Mouse (Mus musculus): ENCODE results near the gene Vwa1. TPM values are rescaled to one million over a fixed set of nuclear protein-coding genes. Genes with fewer than 3 reads are reported as not detected.

The Vwa1 gene
- polyA plus RNA-seq (2016; fragmentation: Nextera tagmentation; extraction: Ambion mirVana), result 9.7 and 11.3 TPM in 2 replicates

DNA sequence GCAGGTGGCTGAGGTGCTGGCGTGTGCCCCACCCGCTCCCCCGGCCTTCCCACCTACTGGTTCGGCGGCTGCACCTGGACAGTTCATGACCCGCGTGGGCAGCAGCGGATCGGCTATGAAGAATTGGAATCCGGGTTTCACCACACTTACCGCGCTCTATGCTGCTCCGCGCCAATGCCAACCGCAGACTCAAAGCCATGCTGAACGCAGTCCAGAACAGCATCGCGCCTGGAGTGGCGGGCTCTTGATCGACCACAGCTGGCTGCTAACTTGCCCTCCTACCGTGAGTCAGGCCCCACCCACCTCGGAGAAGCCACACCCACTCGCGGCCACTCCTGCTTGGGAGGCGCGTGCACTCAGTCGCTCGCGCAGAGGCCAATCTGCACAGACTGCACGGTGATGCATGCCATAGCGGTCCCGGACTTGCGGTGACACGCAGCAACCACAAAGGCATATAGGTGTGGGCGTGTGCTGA, at the start of gene Vwa1:
TSS of gene Vwa1 (minus strand) at position 419 of the 475 bp plus-strand sequence.
- peak; percentile 82 for DNase-seq (ENCODE audit: extremely low spot score, low spot score)
- peaks cover 57% of the 10 kb centered on the region for H3K27me3 ChIP-seq (ENCODE audit: poor library complexity, severe bottlenecking)
- WGBS, result 2% methylated on average over 35 of the region's 35 CpGs
- H3K36me3 ChIP-seq (replicated peaks), result no peaks in the 10 kb centered on the region
- no peaks in the 10 kb centered on the region for H3K9me3 ChIP-seq
- H3K4me3 ChIP-seq, result peak within 1 kb of the TSS; percentile 52
- peaks cover 53% of the 10 kb centered on the region for H3K4me1 ChIP-seq
- peak within 1 kb of the TSS; percentile 72 for H3K27ac ChIP-seq

DNA sequence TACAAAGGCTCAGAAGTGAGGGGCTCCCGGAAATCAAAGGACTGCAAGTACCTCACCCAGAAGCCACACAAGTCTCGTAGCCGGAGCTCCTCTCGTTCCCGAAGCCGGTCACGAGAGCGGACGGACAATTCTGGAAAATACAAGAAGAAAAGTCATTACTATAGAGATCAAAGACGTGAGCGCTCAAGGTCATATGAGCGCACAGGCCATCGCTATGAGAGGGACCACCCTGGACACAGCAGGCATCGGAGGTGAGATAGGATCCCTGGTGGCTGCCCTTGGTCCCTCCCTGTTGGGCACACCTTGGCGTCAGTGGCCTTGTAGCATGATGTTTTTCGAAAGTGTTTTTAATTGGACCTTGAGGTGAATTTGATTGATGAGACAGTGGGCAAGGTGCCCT, 48.9 kb upstream of the Vwa1 start:
- H3K9me3 ChIP-seq, result no peaks in the 10 kb centered on the region
- no peak overlapping the region for H3K4me3 ChIP-seq
- peaks cover 100% of the 10 kb centered on the region for H3K36me3 ChIP-seq (replicated peaks)
- no peak overlapping the region for H3K27ac ChIP-seq
- no peaks in the 10 kb centered on the region for H3K27me3 ChIP-seq (ENCODE audit: poor library complexity, severe bottlenecking)
- no peaks in the 10 kb centered on the region for H3K4me1 ChIP-seq
- no peak for DNase-seq (ENCODE audit: extremely low spot score, low spot score)
- 96% methylated on average over 16 of the region's 16 CpGs for WGBS

DNA sequence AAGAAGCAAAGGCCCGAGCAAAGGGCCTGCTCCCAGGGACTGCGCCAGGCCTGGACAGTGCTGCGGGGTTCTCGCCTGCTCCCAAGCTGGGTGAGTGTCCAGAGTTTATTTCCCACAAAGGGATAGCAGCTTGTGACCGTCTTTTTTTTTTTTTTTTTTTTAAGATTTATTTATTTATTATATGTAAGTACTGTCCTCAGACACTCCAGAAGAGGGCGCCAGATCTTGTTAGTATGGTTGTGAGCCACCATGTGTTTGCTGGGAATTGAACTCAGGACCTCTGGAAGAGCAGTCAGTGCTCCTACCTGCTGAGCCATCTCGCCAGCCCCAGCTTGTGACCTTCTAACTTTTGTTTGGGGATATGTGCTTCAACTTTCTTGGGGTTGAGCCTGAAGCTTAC, 46.5 kb upstream of the Vwa1 start:
- H3K4me3 ChIP-seq, result no peak overlapping the region
- H3K9me3 ChIP-seq, result no peaks in the 10 kb centered on the region
- 83% methylated on average over 7 of the region's 7 CpGs for WGBS
- DNase-seq (ENCODE audit: extremely low spot score, low spot score), result no peak
- no peaks in the 10 kb centered on the region for H3K4me1 ChIP-seq
- no peaks in the 10 kb centered on the region for H3K27me3 ChIP-seq (ENCODE audit: poor library complexity, severe bottlenecking)
- peaks cover 100% of the 10 kb centered on the region for H3K36me3 ChIP-seq (replicated peaks)
- H3K27ac ChIP-seq, result no peak overlapping the region

DNA sequence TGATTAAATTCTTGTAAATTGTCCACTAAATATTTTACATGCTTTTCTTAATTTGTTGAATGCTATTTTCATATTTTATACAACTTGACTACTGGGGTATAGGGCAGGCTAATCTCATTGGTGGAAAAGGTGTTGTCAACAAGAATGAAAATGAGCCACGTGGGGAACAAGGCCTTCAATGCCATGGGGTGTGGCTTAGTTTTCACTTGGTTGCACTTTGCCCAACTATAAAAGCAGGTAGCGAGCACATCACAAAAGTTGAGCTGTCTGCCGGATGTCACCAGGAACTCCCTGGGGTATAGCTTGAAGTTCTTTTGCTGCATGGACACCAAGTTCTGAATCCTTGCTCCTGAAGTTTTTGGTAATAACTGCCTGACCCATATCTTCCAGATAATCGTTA, 43.0 kb upstream of the Vwa1 start:
- no peak overlapping the region for H3K27ac ChIP-seq
- no peaks in the 10 kb centered on the region for H3K9me3 ChIP-seq
- WGBS, result 89% methylated on average over 4 of the region's 4 CpGs
- peaks cover 17% of the 10 kb centered on the region for H3K4me1 ChIP-seq
- H3K36me3 ChIP-seq (replicated peaks), result peaks cover 93% of the 10 kb centered on the region
- no peak for DNase-seq (ENCODE audit: extremely low spot score, low spot score)
- H3K27me3 ChIP-seq (ENCODE audit: poor library complexity, severe bottlenecking), result no peaks in the 10 kb centered on the region
- no peak overlapping the region for H3K4me3 ChIP-seq

DNA sequence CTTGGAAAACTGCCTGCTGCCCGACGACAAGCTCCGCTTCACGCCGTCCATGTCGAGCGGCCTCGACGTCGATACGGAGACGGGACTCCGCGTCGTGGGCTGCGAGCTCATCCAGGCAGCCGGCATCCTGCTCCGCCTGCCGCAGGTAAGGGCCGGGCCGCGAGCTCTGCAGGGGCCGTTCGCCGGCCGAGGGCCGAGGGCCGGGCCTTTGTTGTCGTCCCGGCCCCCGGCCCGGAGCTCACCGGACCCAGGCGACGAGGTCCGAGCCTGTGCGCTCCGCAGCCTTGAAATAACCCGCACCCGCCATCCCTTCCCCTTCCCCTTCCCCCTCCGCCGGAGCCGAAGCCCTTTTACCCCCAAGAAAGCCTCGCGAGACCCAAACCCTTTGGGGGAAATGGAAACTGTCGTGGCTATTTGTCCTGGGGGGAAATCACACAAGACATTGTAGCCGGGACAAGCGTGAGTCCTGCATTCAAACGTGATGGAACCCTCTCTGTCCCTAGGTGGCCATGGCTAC, 38.2 kb upstream of the Vwa1 start:
- H3K9me3 ChIP-seq, result no peaks in the 10 kb centered on the region
- H3K36me3 ChIP-seq (replicated peaks), result peaks cover 80% of the 10 kb centered on the region
- peak overlapping the region; percentile 98 for H3K27ac ChIP-seq
- H3K27me3 ChIP-seq (ENCODE audit: poor library complexity, severe bottlenecking), result no peaks in the 10 kb centered on the region
- WGBS, result under 1% methylated on average over 49 of the region's 49 CpGs
- DNase-seq (ENCODE audit: extremely low spot score, low spot score), result peak; percentile 34
- H3K4me3 ChIP-seq, result peak overlapping the region; percentile 100
- peaks cover 28% of the 10 kb centered on the region for H3K4me1 ChIP-seq

DNA sequence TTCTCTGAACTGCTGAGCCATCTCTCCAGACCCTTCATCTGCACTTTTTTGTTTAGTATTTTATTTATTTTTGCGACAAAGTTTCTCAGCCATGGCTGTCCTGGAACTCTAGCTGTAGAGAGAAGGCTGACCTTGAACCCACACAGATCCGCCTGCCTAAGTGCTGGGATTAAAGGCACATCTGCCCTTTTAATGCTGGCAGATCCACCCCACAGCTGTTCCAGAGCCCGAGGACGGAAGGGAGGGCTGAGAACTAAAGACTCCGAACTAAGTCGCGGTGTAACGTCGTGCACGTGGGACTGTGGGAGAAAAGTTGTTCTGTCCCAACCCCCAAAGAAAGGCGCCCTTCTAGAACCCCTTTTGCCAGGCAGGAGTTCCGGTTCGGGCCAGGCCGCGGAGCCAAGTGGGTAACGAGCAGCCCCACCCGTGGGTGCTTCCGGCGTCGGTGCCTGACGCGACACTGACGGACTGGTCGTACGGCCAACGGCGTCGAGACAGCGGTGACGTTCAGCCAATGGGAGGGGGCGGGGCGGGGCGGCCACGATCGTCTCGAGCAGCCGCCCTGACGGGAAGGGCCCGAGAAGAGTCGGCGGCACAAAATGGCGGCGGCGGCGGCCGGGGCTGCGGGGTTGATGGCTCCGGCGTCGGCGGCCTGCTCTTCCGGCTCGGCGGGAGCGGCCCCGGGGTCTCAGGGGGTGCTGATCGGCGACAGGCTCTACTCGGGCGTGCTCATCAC, 37.6 kb upstream of the Vwa1 start, which contains the start of gene Ccnl2:
TSS of gene Ccnl2 (plus strand) at position 561 of the 736 bp plus-strand sequence.
- WGBS, result under 1% methylated on average over 60 of the region's 60 CpGs
- Histone ChIP-seq H3K27me3 (ENCODE audit: poor library complexity, severe bottlenecking) (no peaks in the 10 kb centered on the region), H3K36me3 (replicated peaks) (peaks cover 80% of the 10 kb centered on the region), H3K4me3 (peak within 1 kb of the TSS; percentile 100), H3K27ac (peak within 1 kb of the TSS; percentile 98), H3K9me3 (no peaks in the 10 kb centered on the region), H3K4me1 (peaks cover 28% of the 10 kb centered on the region)
- peak; percentile 95 for DNase-seq (ENCODE audit: extremely low spot score, low spot score)

DNA sequence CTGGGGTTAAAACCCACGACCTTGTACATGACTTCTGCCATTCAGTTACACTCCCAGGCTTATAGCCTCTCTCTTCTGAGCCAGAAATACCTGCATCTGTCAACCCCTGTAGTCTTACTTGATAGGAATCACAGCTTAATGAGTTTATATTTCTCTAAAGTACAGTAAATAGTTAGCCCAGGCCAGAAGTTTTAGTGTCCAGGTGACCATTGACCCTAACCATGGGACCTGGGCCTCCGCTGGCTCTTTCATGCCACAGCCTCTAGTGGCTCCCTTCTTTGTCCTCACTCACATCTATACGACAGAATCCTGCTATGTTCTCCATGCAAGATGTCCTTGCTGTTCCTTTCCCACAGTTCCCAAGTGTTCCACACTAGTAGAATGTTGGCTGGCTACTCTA, 33.3 kb upstream of the Vwa1 start:
- Histone ChIP-seq H3K9me3 (no peaks in the 10 kb centered on the region), H3K4me1 (peaks cover 29% of the 10 kb centered on the region), H3K36me3 (replicated peaks) (peaks cover 65% of the 10 kb centered on the region), H3K27me3 (ENCODE audit: poor library complexity, severe bottlenecking) (no peaks in the 10 kb centered on the region), H3K27ac (no peak overlapping the region), H3K4me3 (no peak overlapping the region)
- DNase-seq (ENCODE audit: extremely low spot score, low spot score), result no peak
- WGBS, result 95% methylated on average over 3 of the region's 3 CpGs

DNA sequence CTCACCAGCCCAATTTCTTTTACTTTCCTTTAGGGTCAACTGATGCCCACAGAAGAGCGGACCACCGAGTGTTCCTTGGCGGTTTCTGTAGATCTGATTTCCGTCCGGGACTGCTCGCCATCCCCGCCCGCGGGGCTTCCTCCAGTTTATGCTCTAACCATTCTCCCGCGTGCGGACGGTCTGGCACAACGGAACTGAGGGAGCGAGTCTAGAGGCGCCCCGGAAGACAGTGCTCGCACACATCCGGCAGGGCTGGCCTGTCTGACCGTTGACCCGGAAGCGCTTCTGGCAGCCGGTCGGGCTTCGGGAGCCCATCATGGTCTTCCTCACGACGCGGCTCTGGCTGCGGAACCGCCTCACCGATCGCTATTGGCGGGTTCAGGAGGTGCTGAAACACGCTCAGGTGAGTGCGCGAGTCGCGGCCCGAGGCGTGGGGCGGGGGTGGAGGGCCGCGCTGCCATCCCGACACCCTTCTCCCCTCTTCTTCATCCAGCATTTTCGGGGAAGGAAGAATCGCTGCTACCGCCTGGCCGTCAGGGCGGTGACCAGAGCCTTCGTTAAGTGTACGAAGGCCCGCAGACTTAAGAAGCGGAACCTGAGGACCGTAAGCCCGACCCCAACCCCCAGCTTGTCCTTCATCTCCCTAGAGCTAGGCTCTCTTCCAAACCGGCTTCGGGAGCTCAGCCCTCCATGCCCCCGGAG, 29.0 kb upstream of the Vwa1 start:
- 0% methylated on average over 58 of the region's 58 CpGs for WGBS

DNA sequence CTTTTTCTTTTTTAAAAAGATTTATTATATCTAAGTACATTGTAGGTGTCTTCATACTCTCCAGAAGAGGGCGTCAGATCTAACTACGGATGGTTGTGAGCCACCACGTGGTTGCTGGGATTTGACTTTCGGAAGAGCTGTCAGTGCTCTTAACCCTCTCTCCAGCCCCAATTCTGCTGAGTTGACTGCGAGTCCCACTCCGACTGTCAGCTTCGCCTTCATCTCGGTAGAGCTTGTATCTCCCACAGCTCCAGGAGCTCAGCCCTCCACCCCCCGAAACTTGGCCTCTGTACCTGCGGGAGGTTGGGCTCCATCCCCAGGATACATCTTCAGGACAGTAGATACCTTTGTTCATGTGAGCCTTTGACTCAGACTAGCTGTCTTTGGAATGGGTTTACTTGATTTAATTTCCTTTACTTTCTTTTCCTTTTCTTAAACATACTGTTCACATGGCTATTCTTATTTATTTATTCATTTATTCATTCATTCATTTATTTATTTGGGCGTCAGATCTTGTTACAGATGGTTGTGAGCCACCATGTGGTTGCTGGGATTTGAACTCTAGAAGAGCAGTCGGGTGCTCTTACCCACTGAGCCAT, 28.3 kb upstream of the Vwa1 start, which contains the start of gene Mrpl20:
TSS of gene Mrpl20 (plus strand) at position 138 of the 599 bp plus-strand sequence.
- Histone ChIP-seq H3K4me1 (peaks cover 23% of the 10 kb centered on the region), H3K36me3 (replicated peaks) (peaks cover 31% of the 10 kb centered on the region), H3K27ac (peak within 1 kb of the TSS; percentile 85), H3K27me3 (ENCODE audit: poor library complexity, severe bottlenecking) (no peaks in the 10 kb centered on the region), H3K9me3 (no peaks in the 10 kb centered on the region), H3K4me3 (peak within 1 kb of the TSS; percentile 75)
- no peak for DNase-seq (ENCODE audit: extremely low spot score, low spot score)
- WGBS, result 9% methylated on average over 12 of the region's 12 CpGs

More for the DNA sequence above, 29.0 kb upstream of the Vwa1 start:
- H3K4me3 ChIP-seq, result peak overlapping the region; percentile 75
- peak overlapping the region; percentile 85 for H3K27ac ChIP-seq
- DNase-seq (ENCODE audit: extremely low spot score, low spot score), result peak; percentile 97
- no peaks in the 10 kb centered on the region for H3K9me3 ChIP-seq
- H3K4me1 ChIP-seq, result peaks cover 23% of the 10 kb centered on the region
- peaks cover 37% of the 10 kb centered on the region for H3K36me3 ChIP-seq (replicated peaks)
- no peaks in the 10 kb centered on the region for H3K27me3 ChIP-seq (ENCODE audit: poor library complexity, severe bottlenecking)

DNA sequence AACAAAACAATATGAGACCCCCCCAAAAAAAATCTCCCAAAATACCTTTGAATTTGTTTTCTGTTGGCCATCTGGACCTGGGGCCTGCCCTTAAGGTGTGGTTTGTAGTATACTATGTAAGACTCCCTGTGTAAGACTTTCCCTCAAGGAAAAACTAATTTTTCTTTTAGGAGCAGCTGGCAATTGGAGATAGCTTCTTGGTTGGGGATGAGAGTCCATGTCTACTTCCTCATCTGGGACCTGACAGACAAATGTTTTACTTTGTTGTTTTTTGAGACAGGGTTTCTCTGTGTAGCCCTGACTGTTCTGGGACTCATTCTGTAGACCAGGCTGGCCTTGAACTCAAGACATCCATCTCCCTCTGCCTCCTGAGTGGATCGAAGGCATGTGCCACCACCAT, 27.6 kb upstream of the Vwa1 start:
- Histone ChIP-seq H3K4me3 (peak overlapping the region; percentile 75; the same call in 1 of the 2 replicates), H3K27me3 (ENCODE audit: poor library complexity, severe bottlenecking) (no peaks in the 10 kb centered on the region), H3K36me3 (replicated peaks) (peaks cover 23% of the 10 kb centered on the region), H3K9me3 (no peaks in the 10 kb centered on the region), H3K4me1 (peaks cover 23% of the 10 kb centered on the region), H3K27ac (no peak overlapping the region)
- no peak for DNase-seq (ENCODE audit: extremely low spot score, low spot score)
- WGBS, result 100% methylated on average over 1 of the region's 1 CpGs

DNA sequence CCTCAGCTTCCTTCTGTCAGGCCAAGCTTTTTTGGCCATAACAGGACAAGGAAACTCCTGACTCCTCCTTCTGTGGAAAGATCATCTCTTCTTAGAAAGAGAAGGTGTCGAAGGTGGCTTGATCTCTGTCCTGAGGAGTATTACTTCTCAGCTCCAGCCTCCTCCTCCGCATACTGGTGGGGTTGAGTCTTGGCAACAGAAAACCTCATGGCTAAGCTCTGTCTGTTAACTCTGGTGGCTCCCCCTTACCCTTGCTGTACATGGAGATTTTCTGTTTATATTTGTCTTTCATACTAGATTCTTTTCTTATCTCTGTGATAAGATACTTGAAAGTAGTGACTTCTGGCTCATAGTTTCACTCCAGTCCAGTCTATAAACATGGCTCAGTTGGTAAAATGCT, 19.2 kb upstream of the Vwa1 start:
- H3K4me1 ChIP-seq, result no peaks in the 10 kb centered on the region
- H3K36me3 ChIP-seq (replicated peaks), result no peaks in the 10 kb centered on the region
- WGBS, result 85% methylated on average over 2 of the region's 2 CpGs
- H3K27me3 ChIP-seq (ENCODE audit: poor library complexity, severe bottlenecking), result 0 out of 2 replicates have a peak, but pooled peaks cover 7% of the 10 kb centered on the region
- DNase-seq (ENCODE audit: extremely low spot score, low spot score), result no peak
- H3K27ac ChIP-seq, result no peak overlapping the region
- no peaks in the 10 kb centered on the region for H3K9me3 ChIP-seq
- no peak overlapping the region for H3K4me3 ChIP-seq

DNA sequence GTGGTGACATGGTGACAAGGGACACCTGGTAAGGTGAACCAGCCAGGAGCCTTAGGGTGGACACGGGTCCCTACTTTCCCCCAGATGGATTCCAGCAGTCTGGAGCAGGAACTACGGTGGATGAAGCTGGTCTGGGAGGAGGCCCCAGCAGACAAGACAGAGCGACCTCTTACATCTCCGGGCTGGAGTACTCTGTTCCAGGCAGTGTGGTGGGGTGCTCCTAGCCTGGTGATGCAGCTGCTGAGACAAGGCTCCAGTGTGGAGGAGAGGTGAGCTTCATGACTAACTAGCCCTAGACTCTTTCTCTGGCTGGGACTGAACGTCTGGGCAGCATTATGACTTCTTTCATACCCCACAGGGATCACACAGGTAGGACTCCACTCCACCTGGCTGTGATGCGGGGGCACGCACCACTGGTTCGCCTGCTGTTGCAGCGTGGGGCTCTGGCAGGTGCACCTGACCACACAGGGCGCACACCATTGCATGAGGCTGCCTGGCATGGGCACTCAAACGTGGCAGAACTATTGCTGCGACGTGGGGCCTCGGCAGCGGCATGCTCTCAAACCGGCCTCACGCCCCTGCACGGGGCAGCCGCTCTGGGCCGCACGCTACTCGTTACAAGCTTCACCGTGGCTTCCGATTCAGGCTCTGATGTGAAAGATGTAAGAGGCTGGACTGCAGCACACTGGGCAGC, 16.9 kb upstream of the Vwa1 start:
- 77% methylated on average over 24 of the region's 24 CpGs for WGBS

More for the DNA sequence above, 16.9 kb upstream of the Vwa1 start:
- Histone ChIP-seq H3K9me3 (no peaks in the 10 kb centered on the region), H3K36me3 (replicated peaks) (no peaks in the 10 kb centered on the region), H3K27me3 (ENCODE audit: poor library complexity, severe bottlenecking) (0 out of 2 replicates have a peak, but pooled peaks cover 7% of the 10 kb centered on the region), H3K27ac (no peak overlapping the region), H3K4me1 (no peaks in the 10 kb centered on the region), H3K4me3 (no peak overlapping the region)
- no peak for DNase-seq (ENCODE audit: extremely low spot score, low spot score)
